ENCODE assay signal across 7 mouse cellular contexts in genomic region chr5:86803962-86804940, GRCm38 (mm10). TPM values are rescaled to one million over a fixed set of nuclear protein-coding genes. Genes with fewer than 3 reads are reported as not detected.
DNase-seq lines count a peak whose midpoint lies in the region; ATAC-seq and TF ChIP-seq lines count a peak whose summit lies in the region.

Gene Ythdc1, plus strand, starts transcription at chr5:86804221.

- peak; percentile 93 for TF ChIP-seq POLR2A in small intestine, adult 2 months (IDR thresholded peaks at IDR 0.05; ENCODE audit: low read depth, low read length)

- peak; percentile 100 for ATAC-seq in intestine, postnatal 0 days
- peak; percentile 98 for ATAC-seq in midbrain, embryonic 12.5 days (ENCODE audit: low FRiP score, low read depth)

- 0 out of 2 replicates have a peak, but pooled peaks have one; percentile 23 for TF ChIP-seq CTCF in intestine, postnatal 0 days (IDR thresholded peaks at IDR 0.05; ENCODE audit: low read depth)
- TF ChIP-seq CTCF in small intestine, adult 2 months (IDR thresholded peaks at IDR 0.05; ENCODE audit: extremely low read depth, insufficient read length, insufficient replicate concordance, low read depth, low read length): no peak

- peak; percentile 96 for DNase-seq in adrenal gland, postnatal 10 days
- peak; percentile 98 for DNase-seq in embryonic facial prominence, embryonic 10.5 days (ENCODE audit: low spot score)
- DNase-seq in gonadal fat pad, adult 2 months (ENCODE audit: low read depth): peak; percentile 54
- DNase-seq in left cerebral cortex, postnatal 4 days: peak; percentile 97

- peak within 1 kb of the TSS; percentile 60 for H3K4me2 ChIP-seq in intestine, postnatal 0 days (replicated peaks; ENCODE audit: low read depth)
- H3K4me2 ChIP-seq in midbrain, embryonic 12.5 days (replicated peaks): peak within 1 kb of the TSS; percentile 72

- peaks cover 4% of the 10 kb centered on the region for H3K4me1 ChIP-seq in embryonic facial prominence, embryonic 10.5 days
- H3K4me1 ChIP-seq in intestine, postnatal 0 days (replicated peaks; ENCODE audit: control insufficient read depth, insufficient read depth, low read length): no peaks in the 10 kb centered on the region
- peaks cover 4% of the 10 kb centered on the region; the same call in 1 of the 2 replicates for H3K4me1 ChIP-seq in midbrain, embryonic 12.5 days
- H3K4me1 ChIP-seq in small intestine, adult 2 months (ENCODE audit: control insufficient read depth, insufficient read depth, insufficient read length, low read length): 0 out of 2 replicates have a peak, but pooled peaks cover 1% of the 10 kb centered on the region

- peak within 1 kb of the TSS; percentile 96 for H3K9ac ChIP-seq in intestine, postnatal 0 days (ENCODE audit: low read depth, low read length)
- peak within 1 kb of the TSS; percentile 93 for H3K9ac ChIP-seq in midbrain, embryonic 12.5 days (replicated peaks)

- peak within 1 kb of the TSS; percentile 90 for H3K4me3 ChIP-seq in embryonic facial prominence, embryonic 10.5 days
- peak within 1 kb of the TSS; percentile 66 for H3K4me3 ChIP-seq in intestine, postnatal 0 days (ENCODE audit: low read depth, low read length)
- H3K4me3 ChIP-seq in midbrain, embryonic 12.5 days: peak within 1 kb of the TSS; percentile 96
- peak within 1 kb of the TSS; percentile 98 for H3K4me3 ChIP-seq in small intestine, adult 2 months (ENCODE audit: low read depth, low read length)

- peaks cover 16% of the 10 kb centered on the region for H3K36me3 ChIP-seq in embryonic facial prominence, embryonic 10.5 days (replicated peaks)
- no peaks in the 10 kb centered on the region for H3K36me3 ChIP-seq in intestine, postnatal 0 days (ENCODE audit: control insufficient read depth, insufficient read depth)
- no peaks in the 10 kb centered on the region for H3K36me3 ChIP-seq in midbrain, embryonic 12.5 days
- no peaks in the 10 kb centered on the region for H3K36me3 ChIP-seq in small intestine, adult 2 months (ENCODE audit: control insufficient read depth, insufficient read depth, low read length)

- no peaks in the 10 kb centered on the region for H3K9me3 ChIP-seq in embryonic facial prominence, embryonic 10.5 days
- no peaks in the 10 kb centered on the region for H3K9me3 ChIP-seq in intestine, postnatal 0 days (ENCODE audit: control insufficient read depth)
- no peaks in the 10 kb centered on the region for H3K9me3 ChIP-seq in midbrain, embryonic 12.5 days

- H3K27ac ChIP-seq in embryonic facial prominence, embryonic 10.5 days (replicated peaks): peak within 1 kb of the TSS; percentile 99
- peak within 1 kb of the TSS; percentile 99 for H3K27ac ChIP-seq in intestine, postnatal 0 days (ENCODE audit: low read depth, low read length)
- H3K27ac ChIP-seq in midbrain, embryonic 12.5 days (replicated peaks): peak within 1 kb of the TSS; percentile 99
- peak within 1 kb of the TSS; percentile 100 for H3K27ac ChIP-seq in small intestine, adult 2 months (ENCODE audit: insufficient read depth, low read depth, low read length)

- WGBS in embryonic facial prominence, embryonic 10.5 days: under 1% methylated on average over 100 of the region's 111 CpGs
- WGBS in intestine, postnatal 0 days: under 1% methylated on average over 107 of the region's 111 CpGs
- under 1% methylated on average over 67 of the region's 111 CpGs for WGBS in midbrain, embryonic 12.5 days
- under 1% methylated on average over 111 of the region's 111 CpGs for WGBS in small intestine, adult 2 months

- intact Hi-C loops in left cerebral cortex, postnatal 4 days (cut with DNase I): loop anchor here (10.0 kb wide), 1 partner anchor 609 kb away; the partner anchor contains the start of gene Gnrhr

- H3K27me3 ChIP-seq in embryonic facial prominence, embryonic 10.5 days (replicated peaks; ENCODE audit: low read depth, poor library complexity, severe bottlenecking): no peaks in the 10 kb centered on the region
- H3K27me3 ChIP-seq in intestine, postnatal 0 days (replicated peaks; ENCODE audit: control insufficient read depth, insufficient read depth, low read length): no peaks in the 10 kb centered on the region
- H3K27me3 ChIP-seq in midbrain, embryonic 12.5 days: no peaks in the 10 kb centered on the region
- H3K27me3 ChIP-seq in small intestine, adult 2 months (ENCODE audit: control insufficient read depth, insufficient read depth, low read length): no peaks in the 10 kb centered on the region

RNA-seq across cellular contexts. Expression of gene Ythdc1, which starts in this region (rescaled TPM):
- total RNA-seq in adrenal gland, postnatal 10 days (2021): 10 to 100 TPM; 52.7 to 54.9 TPM
- 40.0 and 43.7 TPM in 2 replicates for polyA plus RNA-seq in embryonic facial prominence, embryonic 10.5 days (2016; fragmentation: Nextera tagmentation; extraction: Ambion mirVana)
- 9.8 and 17.3 TPM in 2 replicates for polyA plus RNA-seq in gonadal fat pad, adult 2 months (2012; rRNA removed)
- 21.2 and 22.9 TPM in 2 replicates for polyA plus RNA-seq in intestine, postnatal 0 days (2015; fragmentation: Nextera tagmentation; extraction: Ambion mirVana)
- total RNA-seq in left cerebral cortex, postnatal 4 days (2021): 10 to 100 TPM; 57.9 to 59.5 TPM
- polyA plus RNA-seq in midbrain, embryonic 12.5 days (2016; fragmentation: Nextera tagmentation; extraction: Ambion mirVana): 47.7 and 56.1 TPM in 2 replicates
- 3.3 and 6.3 TPM in 2 replicates for polyA plus RNA-seq in small intestine, adult 2 months (2012; rRNA removed)

Comparison
In these comparisons a context has a peak if more than half of its experiments do, and no peak if none do; other contexts are left out.
1. Peak in every context shown above with its lines: DNase-seq, ATAC-seq, H3K4me3 ChIP-seq and H3K27ac ChIP-seq.